Mouse (Mus musculus): Measurements from ENCODE around the gene P4hb. TPM values are rescaled to one million over a fixed set of nuclear protein-coding genes. Genes with fewer than 3 reads are reported as not detected.

The P4hb gene
- polyA plus RNA-seq, 1 experiment from 2014 or later = 253 TPM

GRCm38 (mm10) chr11:120610477-120611046 is 37.5 kb upstream of the P4hb start:
- no peak for ATAC-seq
- Histone ChIP-seq H3K4me2 (no peak overlapping the region), H3K4me3 (no peak overlapping the region), H3K4me1 (peaks cover 12% of the 10 kb centered on the region), H3K27me3 (peaks cover 17% of the 10 kb centered on the region), H3K9me3 (replicated peaks) (no peaks in the 10 kb centered on the region), H3K27ac (no peak overlapping the region), H3K9ac (no peak overlapping the region), H3K36me3 (ENCODE audit: poor library complexity, severe bottlenecking) (peaks cover 79% of the 10 kb centered on the region)
- WGBS = 73% methylated on average over 9 of the region's 9 CpGs

DNA sequence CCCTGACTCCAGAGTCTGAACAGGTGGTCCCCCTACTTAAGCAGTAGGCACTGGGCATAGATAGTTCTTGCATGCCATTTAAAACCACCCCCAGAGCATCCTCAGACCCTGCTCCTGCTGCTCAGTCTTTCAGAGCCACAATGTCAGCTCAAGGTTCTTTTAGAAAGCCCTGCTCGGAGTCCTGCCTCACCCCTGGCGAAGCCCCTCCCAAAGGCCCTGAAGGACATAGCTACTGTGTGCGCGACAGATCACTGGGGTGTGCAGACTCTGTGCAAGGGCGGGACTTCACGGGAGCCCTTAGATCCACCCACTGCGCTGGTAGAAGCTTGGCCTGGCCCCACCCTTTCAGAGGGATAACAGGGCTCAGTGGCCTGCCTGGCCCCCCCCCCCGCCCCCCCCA is 36.2 kb upstream of the P4hb start:
- no peaks in the 10 kb centered on the region for H3K9me3 ChIP-seq (replicated peaks)
- peaks cover 12% of the 10 kb centered on the region for H3K4me1 ChIP-seq
- H3K27me3 ChIP-seq = peaks cover 17% of the 10 kb centered on the region
- no peak overlapping the region for H3K9ac ChIP-seq
- 38% methylated on average over 8 of the region's 8 CpGs for WGBS
- no peak overlapping the region for H3K27ac ChIP-seq
- no peak for ATAC-seq
- H3K4me3 ChIP-seq = no peak overlapping the region
- peaks cover 83% of the 10 kb centered on the region for H3K36me3 ChIP-seq (ENCODE audit: poor library complexity, severe bottlenecking)
- no peak overlapping the region for H3K4me2 ChIP-seq

- peak within 1 kb of the TSS; percentile 49 for H3K4me2 ChIP-seq
- 6% methylated on average over 45 of the region's 45 CpGs for WGBS
- peak within 1 kb of the TSS; percentile 22 for H3K4me3 ChIP-seq
- no peak within 1 kb of the TSS for H3K27ac ChIP-seq
- H3K27me3 ChIP-seq = peaks cover 17% of the 10 kb centered on the region
- peak within 1 kb of the TSS; percentile 55 for H3K9ac ChIP-seq
- no peaks in the 10 kb centered on the region for H3K9me3 ChIP-seq (replicated peaks)
- ATAC-seq = 0 out of 2 replicates have a peak, but pooled peaks have one; percentile 9
- peaks cover 12% of the 10 kb centered on the region for H3K4me1 ChIP-seq
- peaks cover 82% of the 10 kb centered on the region for H3K36me3 ChIP-seq (ENCODE audit: poor library complexity, severe bottlenecking)
Measured at GRCm38 (mm10) chr11:120608241-120609034, 35.4 kb upstream of the P4hb start, which contains the start of gene Npb. Gene Npb, plus strand, starts transcription at chr11:120608477.

- no peak overlapping the region for H3K4me2 ChIP-seq
- no peak for ATAC-seq
- 83% methylated on average over 4 of the region's 4 CpGs for WGBS
- H3K9ac ChIP-seq = no peak overlapping the region
- no peaks in the 10 kb centered on the region for H3K9me3 ChIP-seq (replicated peaks)
- no peak overlapping the region for H3K4me3 ChIP-seq
- H3K27ac ChIP-seq = no peak overlapping the region
- H3K36me3 ChIP-seq (ENCODE audit: poor library complexity, severe bottlenecking) = peaks cover 82% of the 10 kb centered on the region
- H3K27me3 ChIP-seq = peaks cover 17% of the 10 kb centered on the region
- peaks cover 12% of the 10 kb centered on the region for H3K4me1 ChIP-seq
Measured at GRCm38 (mm10) chr11:120606764-120607163, 33.7 kb upstream of the P4hb start.

- Histone ChIP-seq H3K4me1 (peaks cover 12% of the 10 kb centered on the region), H3K4me3 (no peak overlapping the region), H3K27ac (no peak overlapping the region), H3K36me3 (ENCODE audit: poor library complexity, severe bottlenecking) (peaks cover 80% of the 10 kb centered on the region), H3K27me3 (peaks cover 17% of the 10 kb centered on the region), H3K9ac (no peak overlapping the region), H3K4me2 (no peak overlapping the region), H3K9me3 (replicated peaks) (no peaks in the 10 kb centered on the region)
- ATAC-seq = no peak
- WGBS = 87% methylated on average over 7 of the region's 7 CpGs
Measured at GRCm38 (mm10) chr11:120605667-120606066, 32.6 kb upstream of the P4hb start.

GRCm38 (mm10) chr11:120603545-120603944 is 30.5 kb upstream of the P4hb start:
- Histone ChIP-seq H3K27me3 (peaks cover 9% of the 10 kb centered on the region), H3K27ac (no peak overlapping the region), H3K4me3 (no peak overlapping the region), H3K36me3 (ENCODE audit: poor library complexity, severe bottlenecking) (peaks cover 67% of the 10 kb centered on the region), H3K4me2 (no peak overlapping the region), H3K9me3 (replicated peaks) (no peaks in the 10 kb centered on the region), H3K4me1 (peaks cover 18% of the 10 kb centered on the region), H3K9ac (no peak overlapping the region)
- ATAC-seq = no peak
- WGBS = 87% methylated on average over 2 of the region's 2 CpGs

DNA sequence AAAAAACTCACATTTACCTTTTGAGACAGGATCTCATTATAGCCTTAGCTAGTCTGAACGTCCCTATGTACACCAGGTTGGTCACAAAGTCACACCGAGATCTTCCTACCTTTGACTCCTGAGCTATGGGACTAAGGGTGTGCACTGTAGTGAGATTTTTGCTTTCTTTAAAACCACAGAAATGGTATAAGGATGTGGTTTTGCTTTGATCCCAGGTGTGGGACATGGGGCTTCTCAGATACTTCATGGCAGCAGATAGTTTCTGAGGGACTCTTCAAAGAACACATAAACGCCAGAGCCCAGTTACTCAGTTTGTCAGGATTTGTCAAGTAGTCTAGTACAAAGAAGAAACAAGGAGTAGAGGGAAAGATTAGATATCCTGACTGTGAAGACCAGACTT is 27.7 kb upstream of the P4hb start:
- Histone ChIP-seq H3K4me3 (no peak overlapping the region), H3K27ac (no peak overlapping the region), H3K9me3 (replicated peaks) (no peaks in the 10 kb centered on the region), H3K9ac (no peak overlapping the region), H3K4me2 (no peak overlapping the region), H3K36me3 (ENCODE audit: poor library complexity, severe bottlenecking) (peaks cover 63% of the 10 kb centered on the region), H3K27me3 (no peaks in the 10 kb centered on the region), H3K4me1 (peaks cover 33% of the 10 kb centered on the region)
- WGBS = 95% methylated on average over 3 of the region's 3 CpGs
- no peak for ATAC-seq

DNA sequence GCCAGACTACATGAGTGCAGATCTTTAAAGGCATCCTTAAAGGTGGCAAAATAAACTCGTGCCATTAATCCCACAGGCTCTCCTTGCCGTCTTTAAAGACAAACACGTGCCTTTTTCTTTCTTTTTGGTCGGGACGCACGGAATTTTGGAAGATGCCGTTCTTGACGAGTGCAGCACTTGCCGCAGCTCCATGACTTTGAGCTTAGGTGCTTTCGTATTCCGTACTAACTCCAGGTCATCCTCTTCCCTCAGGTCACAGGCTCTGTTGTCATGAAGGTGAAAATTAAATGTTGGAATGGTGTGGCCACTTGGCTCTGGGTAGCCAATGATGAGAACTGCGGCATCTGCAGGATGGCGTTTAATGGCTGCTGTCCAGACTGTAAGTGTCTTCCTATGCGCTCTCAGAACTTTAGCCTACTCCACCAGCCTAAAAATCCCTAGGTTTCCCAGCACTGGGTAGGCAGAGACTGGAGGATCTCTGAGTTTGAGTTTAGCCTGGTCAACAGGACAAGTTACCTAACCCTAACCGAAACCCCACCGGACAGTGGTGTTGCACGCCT is 26.0 kb upstream of the P4hb start:
- peaks cover 61% of the 10 kb centered on the region for H3K36me3 ChIP-seq (ENCODE audit: poor library complexity, severe bottlenecking)
- peaks cover 33% of the 10 kb centered on the region for H3K4me1 ChIP-seq
- H3K9ac ChIP-seq = peak overlapping the region; percentile 99
- no peaks in the 10 kb centered on the region for H3K9me3 ChIP-seq (replicated peaks)
- H3K27ac ChIP-seq = peak overlapping the region; percentile 87; the same call in 1 of the 2 replicates
- ATAC-seq = no peak
- peak overlapping the region; percentile 97 for H3K4me2 ChIP-seq
- 49% methylated on average over 17 of the region's 17 CpGs for WGBS
- no peaks in the 10 kb centered on the region for H3K27me3 ChIP-seq
- H3K4me3 ChIP-seq = peak overlapping the region; percentile 100

GRCm38 (mm10) chr11:120598283-120598989 is 25.4 kb upstream of the P4hb start, which contains the start of the genes Alyref and Anapc11:
Gene Alyref, minus strand, starts transcription at chr11:120598365.
Gene Anapc11, plus strand, starts transcription at chr11:120598421.
- H3K4me3 ChIP-seq = peak within 1 kb of the TSS; percentile 100
- peaks cover 33% of the 10 kb centered on the region for H3K4me1 ChIP-seq
- under 1% methylated on average over 68 of the region's 88 CpGs for WGBS
- H3K9ac ChIP-seq = peak within 1 kb of the TSS; percentile 99
- ATAC-seq = peak; percentile 99
- peaks cover 63% of the 10 kb centered on the region for H3K36me3 ChIP-seq (ENCODE audit: poor library complexity, severe bottlenecking)
- H3K9me3 ChIP-seq (replicated peaks) = no peaks in the 10 kb centered on the region
- H3K27me3 ChIP-seq = no peaks in the 10 kb centered on the region
- H3K27ac ChIP-seq = peak within 1 kb of the TSS; percentile 87
- H3K4me2 ChIP-seq = peak within 1 kb of the TSS; percentile 97

- H3K36me3 ChIP-seq (ENCODE audit: poor library complexity, severe bottlenecking) = peaks cover 63% of the 10 kb centered on the region
- H3K4me2 ChIP-seq = peak overlapping the region; percentile 97
- peak overlapping the region; percentile 99 for H3K9ac ChIP-seq
- no peaks in the 10 kb centered on the region for H3K9me3 ChIP-seq (replicated peaks)
- peak; percentile 65 for ATAC-seq
- H3K27ac ChIP-seq = peak overlapping the region; percentile 87
- peak overlapping the region; percentile 100 for H3K4me3 ChIP-seq
- 5% methylated on average over 78 of the region's 99 CpGs for WGBS
- H3K27me3 ChIP-seq = no peaks in the 10 kb centered on the region
- peaks cover 33% of the 10 kb centered on the region for H3K4me1 ChIP-seq
Measured at GRCm38 (mm10) chr11:120597240-120598235, 24.5 kb upstream of the P4hb start.

GRCm38 (mm10) chr11:120588531-120588930 is 15.5 kb upstream of the P4hb start:
- no peak for ATAC-seq
- Histone ChIP-seq H3K36me3 (ENCODE audit: poor library complexity, severe bottlenecking) (peaks cover 96% of the 10 kb centered on the region), H3K27me3 (no peaks in the 10 kb centered on the region), H3K27ac (no peak overlapping the region), H3K4me2 (no peak overlapping the region), H3K4me1 (no peaks in the 10 kb centered on the region), H3K9ac (no peak overlapping the region), H3K9me3 (replicated peaks) (no peaks in the 10 kb centered on the region), H3K4me3 (no peak overlapping the region)
- 93% methylated on average over 6 of the region's 6 CpGs for WGBS
